Mouse (Mus musculus): ENCODE data around the gene Pjvk.

- TF ChIP-seq EP300 (IDR thresholded peaks at IDR 0.05; ENCODE audit: low read depth) (no peak), CTCF (IDR thresholded peaks at IDR 0.05; ENCODE audit: low read depth) (no peak)
Observed at GRCm38 (mm10) chr2:76687608-76688007, 39.3 kb downstream of the Pjvk start.

All from liver, embryonic 14.5 days (tissue).